Mouse (Mus musculus) forebrain, postnatal 0 days (tissue): ENCODE data around the gene Ap1b1. TPM values are rescaled to one million over a fixed set of nuclear protein-coding genes. Genes with fewer than 3 reads are reported as not detected.

Experiments used
- ATAC-seq: fragments of 200-750 bp; cut with Nextera tagmentation; 2 replicates; pipeline ENCODE4 v1.8.0; 2017; ENCODE audit warnings: mild to moderate bottlenecking, moderate library complexity
- DNase-seq: peaks from one replicate; pipeline ENCODE4 v3.0.0-alpha.2; 2015
- H3K27ac ChIP-seq: fragments of 300-500 bp; sonication (generic); 2 replicates; pipeline ENCODE4 v1.5.1; 2014; ENCODE audit warnings: low read depth, mild to moderate bottlenecking, antibody characterized with exemption, low read length, moderate library complexity, mixed read lengths
- H3K27me3 ChIP-seq: fragments of 300-500 bp; sonication (generic); 2 replicates; pipeline ENCODE4 v1.6.1; 2014; ENCODE audit warnings: mild to moderate bottlenecking, low read length, mixed read lengths; ENCODE audit not compliant: insufficient read depth
- H3K36me3 ChIP-seq: fragments of 300-500 bp; sonication (generic); 2 replicates; pipeline ENCODE4 v1.6.1; 2014; ENCODE audit warnings: mild to moderate bottlenecking, moderate library complexity; ENCODE audit not compliant: insufficient read depth
- H3K4me1 ChIP-seq: fragments of 300-500 bp; sonication (generic); 2 replicates; pipeline ENCODE4 v1.6.1; 2014; ENCODE audit warnings: antibody characterized with exemption; ENCODE audit not compliant: insufficient read depth
- H3K4me2 ChIP-seq: fragments of 300-500 bp; sonication (generic); 2 replicates; pipeline ENCODE4 v1.6.1; 2014; ENCODE audit warnings: low read depth, mild to moderate bottlenecking, moderate library complexity
- H3K4me3 ChIP-seq: fragments of 300-500 bp; sonication (generic); 2 replicates; pipeline ENCODE4 v1.5.1; 2014; ENCODE audit warnings: low read depth, low read length, mixed read lengths
- H3K9ac ChIP-seq: fragments of 300-500 bp; sonication (generic); 2 replicates; pipeline ENCODE4 v1.6.1; 2014; ENCODE audit warnings: mild to moderate bottlenecking
- H3K9me3 ChIP-seq: fragments of 300-500 bp; sonication (generic); 2 replicates; pipeline ENCODE4 v1.6.1; 2016; ENCODE audit warnings: low read length
- CTCF ChIP-seq: sonication (generic); IDR thresholded peaks from 2 replicates; pipeline ENCODE4 v1.5.1; 2016; ENCODE audit warnings: antibody characterized with exemption, control low read depth, low read depth
- WGBS: fragments of 180-500 bp; shearing (Covaris S2); extraction: QIAGEN DNeasy Blood & Tissue Kit; methylation state at CpG from one replicate; pipeline ENCODE4 v1.1.7; 2014; 5-methylcytosine and 5-hydroxymethylcytosine counted together
- polyA plus RNA-seq: library from polyadenylated mRNA; unstranded; fragments of >200 nt; fragmentation: Nextera tagmentation; extraction: Ambion mirVana; gene quantifications from 2 replicates; pipeline ENCODE4 v1.2.1, GENCODE M21; 2015
- total RNA-seq: library from RNA; depleted of rRNA; stranded (reverse); fragments of >200 nt; gene quantifications from 2 replicates; pipeline ENCODE4 v1.2.3, GENCODE M21; 2014

The Ap1b1 gene
- total and polyA plus RNA-seq, 2 experiments from 2014 or later = 78.8 to 95.6 TPM

GRCm38 (mm10) chr11:4972967-4973870 lies 13.4 kb upstream of the Ap1b1 start:
- H3K9ac ChIP-seq = no peak overlapping the region
- H3K27ac ChIP-seq = no peak overlapping the region
- H3K4me1 ChIP-seq = no peaks in the 10 kb centered on the region
- ATAC-seq = peak; percentile 85
- TF ChIP-seq CTCF = peak; percentile 92
- H3K4me2 ChIP-seq = no peak overlapping the region
- no peaks in the 10 kb centered on the region for H3K36me3 ChIP-seq
- no peak overlapping the region for H3K4me3 ChIP-seq
- H3K27me3 ChIP-seq = no peaks in the 10 kb centered on the region
- DNase-seq = peak; percentile 79
- WGBS = 60% methylated on average over 13 of the region's 13 CpGs
- H3K9me3 ChIP-seq = no peaks in the 10 kb centered on the region

- 84% methylated on average over 2 of the region's 2 CpGs for WGBS
- no peak for TF ChIP-seq CTCF
- no peak for DNase-seq
Measured at GRCm38 (mm10) chr11:4973871-4974256, 12.8 kb upstream of the Ap1b1 start.

GRCm38 (mm10) chr11:4974376-4975122 lies 12.1 kb upstream of the Ap1b1 start:
- DNase-seq = no peak
- H3K4me2 ChIP-seq = no peak overlapping the region
- no peaks in the 10 kb centered on the region for H3K4me1 ChIP-seq
- TF ChIP-seq CTCF = no peak
- H3K9ac ChIP-seq = no peak overlapping the region
- ATAC-seq = no peak
- 80% methylated on average over 11 of the region's 11 CpGs for WGBS
- H3K27ac ChIP-seq = no peak overlapping the region
- no peak overlapping the region for H3K4me3 ChIP-seq
- no peaks in the 10 kb centered on the region for H3K36me3 ChIP-seq
- H3K9me3 ChIP-seq = no peaks in the 10 kb centered on the region
- H3K27me3 ChIP-seq = no peaks in the 10 kb centered on the region

More at GRCm38 (mm10) chr11:4973871-4974256, 12.8 kb upstream of the Ap1b1 start:
- H3K4me2 ChIP-seq = no peak overlapping the region
- no peak overlapping the region for H3K27ac ChIP-seq
- H3K4me1 ChIP-seq = no peaks in the 10 kb centered on the region
- no peaks in the 10 kb centered on the region for H3K27me3 ChIP-seq
- no peaks in the 10 kb centered on the region for H3K36me3 ChIP-seq
- ATAC-seq = no peak
- H3K4me3 ChIP-seq = no peak overlapping the region
- no peak overlapping the region for H3K9ac ChIP-seq
- H3K9me3 ChIP-seq = no peaks in the 10 kb centered on the region

GRCm38 (mm10) chr11:4975623-4976022 lies 11.0 kb upstream of the Ap1b1 start:
- TF ChIP-seq CTCF = peak; percentile 78
- H3K36me3 ChIP-seq = no peaks in the 10 kb centered on the region
- H3K4me2 ChIP-seq = no peak overlapping the region
- no peaks in the 10 kb centered on the region for H3K4me1 ChIP-seq
- DNase-seq (peak; percentile 70), ATAC-seq (peak; percentile 37; the same call in 1 of the 2 replicates)
- H3K4me3 ChIP-seq = no peak overlapping the region
- H3K9ac ChIP-seq = no peak overlapping the region
- no peaks in the 10 kb centered on the region for H3K27me3 ChIP-seq
- H3K27ac ChIP-seq = no peak overlapping the region
- WGBS = 10% methylated on average over 14 of the region's 14 CpGs
- no peaks in the 10 kb centered on the region for H3K9me3 ChIP-seq

- no peaks in the 10 kb centered on the region for H3K36me3 ChIP-seq
- H3K9me3 ChIP-seq = no peaks in the 10 kb centered on the region
- H3K9ac ChIP-seq = no peak overlapping the region
- WGBS = 60% methylated on average over 3 of the region's 3 CpGs
- no peak overlapping the region for H3K27ac ChIP-seq
- no peak for TF ChIP-seq CTCF
- peaks cover 8% of the 10 kb centered on the region; the same call in 1 of the 2 replicates for H3K4me1 ChIP-seq
- no peak overlapping the region for H3K4me3 ChIP-seq
- DNase-seq (no peak), ATAC-seq (no peak)
- no peaks in the 10 kb centered on the region for H3K27me3 ChIP-seq
- no peak overlapping the region for H3K4me2 ChIP-seq
Measured at GRCm38 (mm10) chr11:4983010-4983409, 3.6 kb upstream of the Ap1b1 start.

GRCm38 (mm10) chr11:4983538-4983937 lies 3.1 kb upstream of the Ap1b1 start:
- Histone ChIP-seq H3K4me1 (peaks cover 9% of the 10 kb centered on the region; the same call in 1 of the 2 replicates), H3K4me3 (no peak overlapping the region), H3K9me3 (no peaks in the 10 kb centered on the region), H3K9ac (no peak overlapping the region), H3K36me3 (no peaks in the 10 kb centered on the region), H3K27ac (no peak overlapping the region), H3K4me2 (no peak overlapping the region), H3K27me3 (no peaks in the 10 kb centered on the region)
- TF ChIP-seq CTCF = no peak
- ATAC-seq (no peak), DNase-seq (no peak)
- WGBS = 57% methylated on average over 2 of the region's 2 CpGs
